Mouse (Mus musculus): ENCODE measurements at regions not wholly inside any gene's neighbourhood (a gene's known extent, or its start where the extent isn't known, plus 50 kb on each side); places are given as distances from the start of the nearest gene placed in this dataset.

DNA sequence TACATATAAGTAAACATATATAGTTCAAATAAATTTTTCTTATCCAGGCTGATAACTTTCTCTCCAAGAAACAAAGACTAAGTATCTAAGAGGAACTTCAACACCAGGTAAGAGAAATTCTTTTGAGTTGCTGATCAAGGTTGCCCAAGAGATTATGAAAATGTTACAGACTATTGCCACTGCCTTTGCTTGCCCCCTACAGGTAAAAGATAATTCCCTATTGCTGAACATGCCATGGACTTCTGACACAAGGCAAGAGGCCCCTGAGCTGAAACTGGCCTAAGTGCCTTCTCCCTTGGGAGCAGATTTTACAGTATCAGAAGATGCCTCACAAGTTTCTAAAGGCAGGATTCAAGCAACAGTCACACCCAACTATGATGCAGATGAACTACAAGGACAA is 2914.2 kb upstream of the Gm6569 start:
- DNase-seq, result no peak

- peak; percentile 34 to 47 for DNase-seq
These were observed 2913.5 kb upstream of the Gm6569 start for GRCm38 (mm10) chr15:70920862-70921261.
